Mouse (Mus musculus) liver, embryonic 14.5 days (tissue): Measurements from ENCODE around the gene Pck2.

Experiments
- CTCF ChIP-seq: IDR thresholded peaks from 2 replicates; pipeline ENCODE4 v1.5.1; 2016; ENCODE audit warnings: antibody characterized with exemption, low read depth, control low read depth
- EP300 ChIP-seq: IDR thresholded peaks from 2 replicates; pipeline ENCODE4 v1.6.1; 2016; ENCODE audit warnings: antibody characterized with exemption, low read depth

DNA sequence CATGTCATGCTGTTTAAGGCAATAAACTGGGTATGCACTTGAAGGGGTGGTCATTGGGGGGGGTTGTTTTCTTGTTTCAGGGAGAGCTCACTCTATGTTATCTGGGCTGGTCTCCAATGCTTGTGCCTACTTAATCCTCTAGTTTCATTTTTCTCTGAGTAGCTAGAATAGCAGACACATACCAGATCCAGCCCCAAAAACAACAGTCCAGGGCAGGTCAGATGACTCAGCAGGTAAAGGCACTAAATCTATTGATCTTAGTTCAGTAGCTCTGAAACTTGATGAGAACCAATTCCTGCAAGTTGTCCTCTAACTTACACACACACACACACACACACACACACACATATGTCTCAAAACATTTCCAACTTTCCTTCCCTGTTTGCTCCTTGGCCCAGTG, 31.7 kb downstream of the Pck2 start:
- TF ChIP-seq CTCF (no peak), EP300 (no peak)
